Mouse (Mus musculus) left cerebral cortex, postnatal 4 days (tissue): ENCODE data around the gene Enox1. TPM values are rescaled to one million over a fixed set of nuclear protein-coding genes. Genes with fewer than 3 reads are reported as not detected.
A peak's percentile ranks its signal among the peaks of the same experiment; 100 is the strongest.

Experiments
- DNase-seq: peaks from one replicate; pipeline ENCODE4 v3.0.0-alpha.2; 2022
- intact Hi-C: fragments of 180-260 bp; cut with DNase I; formaldehyde crosslinking; loops from one replicate; pipeline ENCODE4 v1.15.1; 2025
- total RNA-seq, 2 experiments: library from RNA; stranded (reverse); gene quantifications; 2 replicates each; pipeline ENCODE4 v1.2.3; 2021

Gene Enox1
- total RNA-seq, 2 experiments from 2014 or later, result 67.2 to 73.5 TPM

GRCm38 (mm10) chr14:77416358-77416757 is 259.8 kb downstream of the Enox1 start:
- intact Hi-C loops, result no loop called here
- no peak for DNase-seq

GRCm38 (mm10) chr14:77421031-77421430 is 264.5 kb downstream of the Enox1 start:
- DNase-seq, result no peak
- intact Hi-C loops, result no loop called here

- intact Hi-C loops, result no loop called here
- no peak for DNase-seq
Measured at GRCm38 (mm10) chr14:77423194-77423593, 266.6 kb downstream of the Enox1 start.

- DNase-seq, result no peak
- intact Hi-C loops, result no loop called here
Measured at GRCm38 (mm10) chr14:77439426-77439825, 282.9 kb downstream of the Enox1 start.

GRCm38 (mm10) chr14:77440805-77441204 is 284.2 kb downstream of the Enox1 start:
- intact Hi-C loops, result loop anchor here (10.0 kb wide), 1 partner anchor 286 kb away; the partner anchor contains the start of gene Enox1
- DNase-seq, result no peak

GRCm38 (mm10) chr14:77441541-77441940 is 285.0 kb downstream of the Enox1 start:
- intact Hi-C loops, result loop anchor here (10.0 kb wide), 1 partner anchor 287 kb away; the partner anchor contains the start of gene Enox1
- no peak for DNase-seq

- intact Hi-C loops, result loop anchor here (10.0 kb wide), 1 partner anchor 293 kb away; the partner anchor contains the start of gene Enox1
- no peak for DNase-seq
Measured at GRCm38 (mm10) chr14:77448001-77448400, 291.4 kb downstream of the Enox1 start.

GRCm38 (mm10) chr14:77451916-77452315 is 295.4 kb downstream of the Enox1 start:
- intact Hi-C loops, result no loop called here
- no peak for DNase-seq

- DNase-seq, result no peak
- intact Hi-C loops, result no loop called here
Measured at GRCm38 (mm10) chr14:77456066-77456465, 299.5 kb downstream of the Enox1 start.

- intact Hi-C loops, result no loop called here
- DNase-seq, result peak; percentile 17
Measured at GRCm38 (mm10) chr14:77456876-77457275, 300.3 kb downstream of the Enox1 start.

GRCm38 (mm10) chr14:77458217-77458616 is 301.7 kb downstream of the Enox1 start:
- DNase-seq, result no peak
- intact Hi-C loops, result no loop called here

- DNase-seq, result no peak
- intact Hi-C loops, result no loop called here
Measured at GRCm38 (mm10) chr14:77463919-77464318, 307.4 kb downstream of the Enox1 start.

- DNase-seq, result no peak
- intact Hi-C loops, result no loop called here
Measured at GRCm38 (mm10) chr14:77464782-77465181, 308.2 kb downstream of the Enox1 start.

GRCm38 (mm10) chr14:77470577-77470976 is 314.0 kb downstream of the Enox1 start:
- intact Hi-C loops, result no loop called here
- no peak for DNase-seq

GRCm38 (mm10) chr14:77473501-77473900 is 316.9 kb downstream of the Enox1 start:
- intact Hi-C loops, result no loop called here

GRCm38 (mm10) chr14:77474026-77474425 is 317.5 kb downstream of the Enox1 start:
- DNase-seq, result no peak
- intact Hi-C loops, result no loop called here

More at GRCm38 (mm10) chr14:77473501-77473900, 316.9 kb downstream of the Enox1 start:
- no peak for DNase-seq

- peak; percentile 19 for DNase-seq
- intact Hi-C loops, result no loop called here
Measured at GRCm38 (mm10) chr14:77475134-77475820, 318.7 kb downstream of the Enox1 start.

GRCm38 (mm10) chr14:77477704-77478103 is 321.1 kb downstream of the Enox1 start:
- intact Hi-C loops, result no loop called here

GRCm38 (mm10) chr14:77478210-77478609 is 321.6 kb downstream of the Enox1 start:
- intact Hi-C loops, result no loop called here
- DNase-seq, result no peak

More at GRCm38 (mm10) chr14:77477704-77478103, 321.1 kb downstream of the Enox1 start:
- no peak for DNase-seq

- DNase-seq, result no peak
- intact Hi-C loops, result no loop called here
Measured at GRCm38 (mm10) chr14:77478692-77479091, 322.1 kb downstream of the Enox1 start.

- intact Hi-C loops, result no loop called here
Measured at GRCm38 (mm10) chr14:77483076-77483475, 326.5 kb downstream of the Enox1 start.

GRCm38 (mm10) chr14:77484951-77485447 is 328.4 kb downstream of the Enox1 start:
- peak; percentile 89 for DNase-seq
- intact Hi-C loops, result no loop called here

More at GRCm38 (mm10) chr14:77483076-77483475, 326.5 kb downstream of the Enox1 start:
- DNase-seq, result no peak
